ENCODE assay signal across 8 mouse cellular contexts in genomic region chr16:63863913-63864330, GRCm38 (mm10). TPM values are rescaled to one million over a fixed set of nuclear protein-coding genes. Genes with fewer than 3 reads are reported as not detected.
DNase-seq lines count a peak whose midpoint lies in the region; ATAC-seq and TF ChIP-seq lines count a peak whose summit lies in the region.

TSS of gene Epha3 (minus strand) at chr16:63864175.

- peak within 1 kb of the TSS; percentile 52; the same call in 1 of the 2 replicates for H3K27ac ChIP-seq in hindbrain, postnatal 0 days
- peak within 1 kb of the TSS; percentile 51 for H3K27ac ChIP-seq in left cerebral cortex, adult 2 months

- H3K4me2 ChIP-seq in hindbrain, postnatal 0 days (ENCODE audit: low read depth, low read length) = peak within 1 kb of the TSS; percentile 74

- H3K4me3 ChIP-seq in hindbrain, postnatal 0 days (ENCODE audit: low read length) = peak within 1 kb of the TSS; percentile 56
- peak within 1 kb of the TSS; percentile 53 for H3K4me3 ChIP-seq in left cerebral cortex, adult 2 months

- WGBS in hindbrain, postnatal 0 days = under 1% methylated on average over 28 of the region's 28 CpGs

- TF ChIP-seq CTCF in hindbrain, postnatal 0 days (IDR thresholded peaks at IDR 0.05; ENCODE audit: low read depth) = peak; percentile 32
- TF ChIP-seq CTCF in left cerebral cortex, adult 2 months (IDR thresholded peaks at IDR 0.05) = no peak

- intact Hi-C loops in gastrocnemius, postnatal 14 days (cut with DNase I; ENCODE audit: low total_unique reads) = no loop called here
- intact Hi-C loops in left cerebral cortex, adult 2 months (cut with DNase I) = loop anchor here (10.0 kb wide), 1 partner anchor 849 kb away; no protein-coding TSS in a partner anchor

- H3K36me3 ChIP-seq in hindbrain, postnatal 0 days (ENCODE audit: insufficient read depth, low read length) = no peaks in the 10 kb centered on the region

- peak; percentile 92 for ATAC-seq in hindbrain, postnatal 0 days
- ATAC-seq in erythroid progenitor cell, adult 5-6 weeks (replicated peaks; ENCODE audit: low FRiP score, poor library complexity, severe bottlenecking) = no peak

- DNase-seq in adrenal gland, adult 8-10 months = peak; percentile 49
- DNase-seq in embryo, embryonic 10 days (ENCODE audit: low spot score) = peak; percentile 86
- DNase-seq in gastrocnemius, postnatal 14 days = peak; percentile 76
- DNase-seq in hindbrain, postnatal 0 days (ENCODE audit: low spot score) = peak; percentile 93
- DNase-seq in left cerebral cortex, adult 2 months (ENCODE audit: extremely low spot score in 1 of 2, low spot score in 2 of 2) = peak; percentile 83 to 85
- peak; percentile 36 for DNase-seq in lung, postnatal 25 days (ENCODE audit: low spot score)
- DNase-seq in retina, embryonic 14.5 days (ENCODE audit: low spot score) = peak; percentile 86

- H3K9me3 ChIP-seq in hindbrain, postnatal 0 days (ENCODE audit: low read length) = no peaks in the 10 kb centered on the region

- H3K4me1 ChIP-seq in hindbrain, postnatal 0 days (ENCODE audit: insufficient read depth, low read length) = no peaks in the 10 kb centered on the region

- H3K27me3 ChIP-seq in hindbrain, postnatal 0 days (ENCODE audit: insufficient read depth, low read length) = no peaks in the 10 kb centered on the region

- H3K9ac ChIP-seq in hindbrain, postnatal 0 days (replicated peaks; ENCODE audit: low read length) = peak within 1 kb of the TSS; percentile 53

RNA-seq across cellular contexts. Expression of gene Epha3, which starts in this region (rescaled TPM):
- 1 to 10 TPM in 2 of 4 experiments, under 1 TPM in 2; 0.63 to 3.1 (median 1.00) TPM for total RNA-seq in adrenal gland, adult 8-10 months (2022)
- total RNA-seq in gastrocnemius, postnatal 14 days (2021) = 1 to 10 TPM; 1.7 to 2.0 TPM
- 22.8 and 23.3 TPM in 2 replicates for total RNA-seq in hindbrain, postnatal 0 days (2014; rRNA removed)
- 10.3 and 11.3 TPM in 2 replicates for polyA plus RNA-seq in hindbrain, postnatal 0 days (2015; fragmentation: Nextera tagmentation; extraction: Ambion mirVana)
- total RNA-seq in left cerebral cortex, adult 2 months (2021) = 10 to 100 TPM; 11.8 to 16.1 TPM
- total RNA-seq in erythroid progenitor cell, adult 5-6 weeks (2015; ENCODE audit: low replicate concordance) = not detected in 2 replicates
- total RNA-seq in erythroid progenitor cell, adult 5-6 weeks (2017; ENCODE audit: low replicate concordance) = not detected in 2 replicates

Comparison
In these comparisons a context has a peak if more than half of its experiments do, and no peak if none do; other contexts are left out.
1. DNase-seq: peak in every context shown above with its lines; median percentile 93 in hindbrain, postnatal 0 days; 86 in embryo, embryonic 10 days; 86 in retina, embryonic 14.5 days; 84 in left cerebral cortex, adult 2 months; 76 in gastrocnemius, postnatal 14 days; 49 in adrenal gland, adult 8-10 months; 36 in lung, postnatal 25 days.